Mouse (Mus musculus) liver, postnatal 0 days (tissue): ENCODE measurements around the gene Telo2.

Experiments
- CTCF ChIP-seq: sonication (generic); IDR thresholded peaks from 2 replicates; pipeline ENCODE4 v1.5.1; 2016; ENCODE audit warnings: antibody characterized with exemption, low read depth
- EP300 ChIP-seq: IDR thresholded peaks from 2 replicates; pipeline ENCODE4 v1.6.1; 2016; ENCODE audit warnings: antibody characterized with exemption, low read depth, mild to moderate bottlenecking

- no peak for TF ChIP-seq CTCF
- no peak for TF ChIP-seq EP300
Observed at GRCm38 (mm10) chr17:25115664-25116432, at the start of gene Telo2.
